Mouse (Mus musculus): Measurements from ENCODE around the gene Hfe. TPM values are rescaled to one million over a fixed set of nuclear protein-coding genes. Genes with fewer than 3 reads are reported as not detected.

Gene Hfe
- under 1 TPM; 0.57 to 0.69 TPM for polyA plus RNA-seq (2017; shearing (Covaris generic))

DNA sequence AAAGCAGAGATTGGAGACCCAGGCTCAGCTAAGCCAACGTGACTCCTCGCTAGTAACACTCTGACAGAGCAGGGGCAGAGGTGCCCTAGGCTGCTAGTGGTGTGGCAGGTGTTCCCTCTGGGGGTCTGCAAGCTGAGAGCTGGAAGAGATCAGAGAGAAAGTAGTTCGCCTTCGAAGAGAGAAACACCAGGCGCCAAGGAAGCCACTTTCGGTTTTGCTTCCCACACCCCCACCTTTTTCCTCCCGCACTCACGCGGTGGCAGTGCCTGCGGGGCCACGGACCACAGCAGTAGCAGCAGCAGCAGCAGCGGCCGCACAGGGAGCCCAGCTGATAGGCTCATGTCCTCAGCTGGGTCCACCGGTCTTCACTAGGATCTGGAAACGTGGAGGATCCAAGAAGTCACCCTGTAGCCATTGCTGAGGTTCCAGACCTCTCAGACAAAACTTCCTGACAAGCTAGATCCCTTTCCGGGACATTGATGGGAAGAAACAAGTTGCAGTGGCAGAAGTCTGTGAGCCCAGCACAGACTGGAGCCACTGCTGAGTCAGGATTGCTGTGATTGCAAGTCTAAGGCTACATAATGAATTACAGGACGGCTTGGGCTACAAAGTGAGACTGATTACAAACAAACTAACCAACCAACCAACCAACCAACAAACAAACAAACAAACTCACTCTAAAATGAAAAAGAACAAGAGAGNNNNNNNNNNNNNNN lies at the start of gene Hfe:
Gene Hfe (minus strand): TSS at position 481 of the 716 bp plus-strand sequence.
- ATAC-seq = peak; percentile 92

GRCm38 (mm10) chr13:23759916-23760239 lies 49.2 kb upstream of the Hfe start:
- no peak for ATAC-seq

- ATAC-seq = no peak
These were observed 48.7 kb upstream of the Hfe start for GRCm38 (mm10) chr13:23759251-23759771.

- ATAC-seq = no peak
These were observed 47.3 kb upstream of the Hfe start for GRCm38 (mm10) chr13:23757921-23758320.

DNA sequence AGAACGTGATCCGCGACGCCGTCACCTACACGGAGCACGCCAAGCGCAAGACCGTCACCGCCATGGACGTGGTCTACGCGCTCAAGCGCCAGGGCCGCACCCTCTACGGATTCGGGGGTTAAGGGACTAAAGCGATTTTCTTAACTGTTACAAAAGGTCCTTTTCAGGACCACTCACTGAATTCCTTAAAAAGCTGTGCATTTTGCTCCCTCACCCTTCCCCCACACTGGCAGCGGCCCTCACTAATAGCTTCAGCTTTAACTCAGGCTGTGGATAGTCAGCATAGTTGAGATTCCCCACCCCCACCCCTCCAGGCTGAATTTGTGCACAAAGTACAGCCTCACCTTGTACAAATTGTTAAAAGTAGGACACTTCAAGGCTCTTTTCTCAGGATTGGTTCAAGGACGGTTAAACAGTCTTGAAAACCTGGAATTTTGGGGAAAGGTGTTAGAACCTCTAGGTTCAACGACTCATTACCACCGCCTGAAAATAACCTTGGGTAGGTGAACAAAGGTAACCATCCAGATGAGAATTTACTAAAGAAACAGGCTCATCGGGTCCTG lies 46.6 kb upstream of the Hfe start:
- ATAC-seq = no peak

DNA sequence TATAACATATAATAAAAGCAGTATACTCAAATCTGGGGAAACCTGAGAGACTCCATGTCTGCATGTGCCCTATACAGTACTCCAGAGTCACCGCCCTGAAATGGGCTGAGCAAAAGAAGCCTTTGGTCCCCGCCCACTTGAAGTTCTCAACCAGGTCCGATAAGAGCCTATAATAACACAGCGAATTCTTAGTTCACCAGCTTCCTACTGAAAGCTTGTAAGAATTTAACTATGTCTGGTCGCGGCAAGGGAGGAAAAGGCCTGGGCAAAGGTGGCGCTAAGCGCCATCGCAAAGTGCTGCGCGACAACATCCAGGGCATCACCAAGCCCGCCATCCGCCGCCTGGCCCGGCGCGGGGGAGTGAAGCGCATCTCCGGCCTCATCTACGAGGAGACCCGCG lies 46.1 kb upstream of the Hfe start, which contains the start of gene Hist1h4b:
Gene Hist1h4b (plus strand): TSS at position 224 of the 400 bp plus-strand sequence.
- ATAC-seq = peak; percentile 61

DNA sequence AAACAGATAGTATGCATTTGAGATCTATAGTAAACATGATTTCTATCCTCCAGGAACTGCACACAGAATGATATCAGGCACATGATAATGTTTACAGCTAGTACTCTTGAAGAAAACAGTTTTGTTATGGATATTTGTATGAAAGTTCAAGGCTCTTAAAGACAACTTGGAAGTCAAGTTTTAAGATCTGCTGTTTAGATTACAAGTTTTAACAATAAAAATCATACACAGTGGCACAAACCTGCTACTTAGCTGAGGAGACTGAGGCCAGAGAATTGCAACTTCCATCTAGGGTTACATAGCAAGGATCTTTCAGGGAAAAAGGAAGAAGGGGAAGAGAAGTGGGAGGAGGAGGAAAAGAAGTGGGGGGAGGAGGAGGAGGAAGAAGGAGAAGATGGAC lies 44.3 kb upstream of the Hfe start:
- ATAC-seq = no peak

DNA sequence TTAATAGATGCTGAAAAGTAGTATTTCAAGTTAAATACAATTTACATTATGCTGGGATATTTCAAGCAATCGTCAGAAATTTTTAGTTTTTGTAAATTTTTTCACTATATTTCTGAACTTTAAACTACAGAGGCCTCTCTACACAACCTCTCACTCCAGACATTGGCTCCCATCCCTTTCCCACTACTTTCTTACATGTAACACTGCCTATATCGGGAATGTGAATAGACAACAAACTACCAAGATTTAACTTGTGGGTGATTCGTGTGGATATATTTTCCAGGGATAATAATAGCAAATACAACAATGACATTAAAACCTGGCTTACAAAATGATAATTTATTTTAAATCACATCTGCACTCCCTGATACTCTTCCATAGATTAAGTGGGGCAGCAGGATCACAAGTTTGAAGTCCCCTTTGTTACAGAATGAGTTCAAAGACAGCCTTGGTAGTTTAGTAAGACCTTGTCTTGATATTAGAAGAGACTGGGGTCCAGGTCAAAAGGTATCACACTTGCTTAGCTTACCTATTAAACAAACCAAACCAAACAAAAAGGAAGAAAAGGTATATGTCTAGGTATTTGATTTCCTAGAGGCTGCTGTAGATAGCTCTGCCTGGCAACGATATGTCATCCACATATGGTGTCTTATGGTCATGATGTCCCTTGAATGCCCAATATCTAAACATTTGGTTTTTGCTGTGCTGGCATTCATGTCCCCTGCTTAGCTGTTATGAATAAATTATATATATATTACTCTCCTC lies 42.8 kb upstream of the Hfe start:
- ATAC-seq = no peak

GRCm38 (mm10) chr13:23752742-23753172 lies 42.1 kb upstream of the Hfe start:
- ATAC-seq = no peak

DNA sequence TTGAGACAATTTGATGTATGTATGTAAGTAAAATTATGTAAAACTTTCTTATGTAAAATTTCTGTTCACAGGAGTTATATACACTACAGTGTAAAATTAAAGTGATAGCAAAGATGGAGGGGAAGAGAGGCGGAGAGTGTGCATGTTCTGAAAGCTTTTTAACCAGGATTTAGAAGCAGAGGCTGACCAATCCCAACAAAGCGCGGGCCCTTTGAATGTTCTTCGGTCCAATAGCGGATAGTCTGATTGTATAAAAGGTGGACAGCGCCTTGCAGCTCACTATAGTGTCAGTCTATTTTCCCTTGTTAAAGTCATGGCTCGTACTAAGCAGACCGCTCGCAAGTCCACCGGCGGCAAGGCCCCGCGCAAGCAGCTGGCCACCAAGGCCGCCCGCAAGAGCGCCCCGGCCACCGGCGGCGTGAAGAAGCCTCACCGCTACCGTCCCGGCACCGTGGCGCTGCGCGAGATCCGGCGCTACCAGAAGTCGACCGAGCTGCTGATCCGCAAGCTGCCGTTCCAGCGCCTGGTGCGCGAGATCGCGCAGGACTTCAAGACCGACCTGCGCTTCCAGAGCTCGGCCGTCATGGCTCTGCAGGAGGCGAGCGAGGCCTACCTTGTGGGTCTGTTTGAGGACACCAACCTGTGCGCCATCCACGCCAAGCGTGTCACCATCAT lies 41.5 kb upstream of the Hfe start, which contains the start of gene Hist1h3b:
Gene Hist1h3b (plus strand): TSS at position 201 of the 675 bp plus-strand sequence.
- ATAC-seq = peak; percentile 44

DNA sequence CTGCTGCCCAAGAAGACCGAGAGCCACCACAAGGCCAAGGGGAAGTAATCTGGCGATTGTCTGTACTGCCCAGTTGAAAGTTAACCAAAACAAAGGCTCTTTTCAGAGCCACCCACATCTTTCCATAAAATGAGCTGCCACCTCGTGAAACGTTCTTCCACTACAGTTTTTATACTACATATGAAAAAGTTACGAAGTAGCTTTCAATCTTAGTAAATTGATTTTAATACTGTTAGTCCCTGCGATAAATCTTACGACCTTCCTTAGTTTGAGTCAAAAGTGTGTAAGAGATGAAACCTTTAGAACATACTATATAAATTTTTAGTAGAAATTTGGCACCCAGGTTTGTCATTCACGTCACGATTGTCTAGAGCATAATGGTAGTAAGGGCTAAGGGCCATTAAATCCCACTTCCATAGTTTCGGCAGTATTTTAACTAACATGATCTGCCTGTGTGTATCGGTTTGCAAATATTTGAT lies 40.9 kb upstream of the Hfe start:
- no peak for ATAC-seq

DNA sequence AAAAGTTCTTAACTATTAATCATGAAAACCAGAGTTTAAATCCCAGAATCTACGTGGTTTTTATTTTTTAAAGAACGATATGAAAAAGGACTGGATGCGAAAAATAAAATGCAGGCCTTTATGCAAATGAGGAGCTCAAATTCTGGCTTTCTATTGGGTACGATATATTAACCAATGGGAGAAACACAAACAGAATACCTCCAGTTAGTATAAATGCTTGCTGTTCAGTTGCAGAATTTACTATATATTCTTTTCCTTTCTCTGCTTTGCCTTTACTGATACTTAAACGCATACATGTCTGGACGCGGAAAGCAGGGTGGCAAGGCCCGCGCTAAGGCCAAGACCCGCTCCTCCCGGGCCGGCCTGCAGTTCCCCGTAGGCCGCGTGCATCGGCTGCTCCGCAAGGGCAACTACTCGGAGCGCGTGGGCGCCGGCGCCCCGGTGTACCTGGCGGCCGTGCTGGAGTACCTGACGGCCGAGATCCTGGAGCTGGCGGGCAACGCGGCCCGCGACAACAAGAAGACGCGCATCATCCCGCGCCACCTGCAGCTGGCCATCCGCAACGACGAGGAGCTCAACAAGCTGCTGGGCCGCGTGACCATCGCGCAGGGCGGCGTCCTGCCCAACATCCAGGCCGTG lies 40.3 kb upstream of the Hfe start, which contains the start of gene Hist1h2ab:
Gene Hist1h2ab (plus strand): TSS at position 288 of the 639 bp plus-strand sequence.
- ATAC-seq = peak; percentile 46

DNA sequence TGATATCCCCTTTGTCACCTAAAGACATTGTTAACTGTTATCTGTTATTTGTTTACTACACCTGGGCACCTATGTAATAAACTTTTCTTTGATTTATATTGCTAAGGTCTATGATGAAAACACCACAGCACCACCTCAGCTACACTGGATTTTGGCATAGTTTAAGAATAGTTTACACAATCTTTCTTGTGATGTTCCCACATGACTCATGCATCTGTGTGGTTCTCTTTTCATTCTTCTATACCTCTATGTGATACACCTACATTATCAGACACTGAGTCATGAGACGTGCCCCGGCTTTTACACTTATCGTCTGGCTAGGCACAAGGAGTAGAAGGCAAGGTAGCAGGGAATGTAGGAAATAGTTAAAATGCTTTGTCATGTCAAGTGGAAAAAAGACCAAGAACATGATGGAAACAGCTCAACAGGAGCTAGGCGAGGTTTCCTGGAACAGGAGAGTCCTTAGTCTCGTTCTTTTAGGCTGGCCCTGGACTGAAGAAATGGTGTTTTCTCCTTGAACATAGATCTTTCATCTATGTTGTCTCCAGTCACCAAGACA lies 39.0 kb upstream of the Hfe start:
- ATAC-seq = no peak

DNA sequence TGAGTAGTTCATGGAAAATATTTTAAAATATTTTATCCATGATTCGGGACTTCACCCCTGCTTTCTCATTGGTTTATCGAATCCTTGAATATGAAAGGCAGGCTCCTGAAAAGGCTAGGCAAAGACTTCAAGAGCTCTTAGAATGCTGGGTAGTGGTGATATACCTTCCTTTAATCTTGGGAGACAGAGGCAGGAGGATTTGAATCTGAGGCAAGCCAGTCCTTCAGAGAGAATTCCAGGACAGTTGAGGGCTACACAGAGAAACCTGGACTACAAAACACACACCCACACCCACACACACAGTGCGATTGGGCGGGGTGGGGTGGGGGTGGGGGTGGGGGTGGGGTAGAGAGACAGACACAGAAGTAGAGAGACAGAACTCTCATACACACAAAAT lies 37.2 kb upstream of the Hfe start:
- ATAC-seq = no peak

GRCm38 (mm10) chr13:23747081-23747891 lies 36.6 kb upstream of the Hfe start:
- ATAC-seq = no peak

GRCm38 (mm10) chr13:23746201-23747080 lies 35.8 kb upstream of the Hfe start, which contains the start of gene Hist1h2bb:
Gene Hist1h2bb (plus strand): TSS chr13:23746734.
- peak; percentile 85 for ATAC-seq

GRCm38 (mm10) chr13:23745381-23746161 lies 34.9 kb upstream of the Hfe start, which contains the start of gene Hist1h3c:
Gene Hist1h3c (minus strand): TSS chr13:23745602.
- ATAC-seq = peak; percentile 72
